Mouse (Mus musculus) forebrain, embryonic 13.5 days (tissue): ENCODE measurements around the gene Vwde. TPM values are rescaled to one million over a fixed set of nuclear protein-coding genes. Genes with fewer than 3 reads are reported as not detected.

Source experiments
- ATAC-seq: fragments of 200-750 bp; cut with Nextera tagmentation; 2 replicates; pipeline ENCODE4 v1.8.0; 2017
- H3K27ac ChIP-seq: fragments of 300-500 bp; sonication (generic); 2 replicates; pipeline ENCODE4 v1.5.1; 2015; ENCODE audit warnings: inconsistent platforms, mild to moderate bottlenecking, moderate library complexity
- H3K27me3 ChIP-seq: fragments of 300-500 bp; sonication (generic); 2 replicates; pipeline ENCODE4 v1.6.1; 2015; ENCODE audit warnings: mild to moderate bottlenecking, inconsistent platforms
- H3K36me3 ChIP-seq: fragments of 300-500 bp; sonication (generic); 2 replicates; pipeline ENCODE4 v1.6.1; 2015; ENCODE audit warnings: mild to moderate bottlenecking, inconsistent platforms; ENCODE audit not compliant: poor library complexity, severe bottlenecking
- H3K4me1 ChIP-seq: fragments of 300-500 bp; sonication (generic); 2 replicates; pipeline ENCODE4 v1.6.1; 2015; ENCODE audit warnings: inconsistent platforms
- H3K4me2 ChIP-seq: fragments of 300-500 bp; sonication (generic); 2 replicates; pipeline ENCODE4 v1.6.1; 2015; ENCODE audit warnings: inconsistent platforms, mild to moderate bottlenecking, moderate library complexity
- H3K4me3 ChIP-seq: fragments of 300-500 bp; sonication (generic); 2 replicates; pipeline ENCODE4 v1.5.1; 2015; ENCODE audit warnings: mild to moderate bottlenecking, inconsistent platforms
- H3K9ac ChIP-seq: fragments of 300-500 bp; sonication (generic); 2 replicates; pipeline ENCODE4 v1.6.1; 2015; ENCODE audit warnings: mild to moderate bottlenecking, inconsistent platforms
- H3K9me3 ChIP-seq: fragments of 300-500 bp; sonication (generic); replicated peaks from 2 replicates; pipeline ENCODE4 v1.6.1; 2016; ENCODE audit warnings: inconsistent platforms
- WGBS: fragments of 180-500 bp; shearing (Covaris S2); methylation state at CpG from one replicate; pipeline ENCODE4 v1.1.7; 2015; 5-methylcytosine and 5-hydroxymethylcytosine counted together
- polyA plus RNA-seq: library from polyadenylated mRNA; unstranded; fragments of >200 nt; fragmentation: Nextera tagmentation; extraction: Ambion mirVana; gene quantifications from 2 replicates; pipeline ENCODE4 v1.2.1, GENCODE M21; 2015

The Vwde gene
- 0.05 TPM in 1 of 2 replicates, not detected in the other for polyA plus RNA-seq

GRCm38 (mm10) chr6:13224596-13225227 lies at the start of gene Vwde:
Gene Vwde, minus strand, starts transcription at chr6:13224965.
- 23% methylated on average over 15 of the region's 15 CpGs for WGBS
- peaks cover 8% of the 10 kb centered on the region for H3K4me1 ChIP-seq
- no peak within 1 kb of the TSS for H3K27ac ChIP-seq
- H3K9me3 ChIP-seq = no peaks in the 10 kb centered on the region
- no peak within 1 kb of the TSS for H3K9ac ChIP-seq
- H3K4me3 ChIP-seq = peak within 1 kb of the TSS; percentile 22
- 0 out of 2 replicates have a peak, but pooled peaks have one; percentile 24 for ATAC-seq
- H3K27me3 ChIP-seq = no peaks in the 10 kb centered on the region
- H3K4me2 ChIP-seq = peak within 1 kb of the TSS; percentile 51
- H3K36me3 ChIP-seq = no peaks in the 10 kb centered on the region

GRCm38 (mm10) chr6:13255341-13255740 lies 30.6 kb upstream of the Vwde start:
- Histone ChIP-seq H3K27ac (no peak overlapping the region), H3K4me1 (no peaks in the 10 kb centered on the region), H3K4me2 (no peak overlapping the region), H3K9ac (no peak overlapping the region), H3K9me3 (no peaks in the 10 kb centered on the region), H3K36me3 (no peaks in the 10 kb centered on the region), H3K4me3 (no peak overlapping the region), H3K27me3 (no peaks in the 10 kb centered on the region)
- 88% methylated on average over 4 of the region's 4 CpGs for WGBS
- no peak for ATAC-seq

- H3K9me3 ChIP-seq = no peaks in the 10 kb centered on the region
- no peak overlapping the region for H3K4me2 ChIP-seq
- no peaks in the 10 kb centered on the region for H3K4me1 ChIP-seq
- H3K27me3 ChIP-seq = no peaks in the 10 kb centered on the region
- H3K36me3 ChIP-seq = no peaks in the 10 kb centered on the region
- H3K27ac ChIP-seq = no peak overlapping the region
- no peak overlapping the region for H3K4me3 ChIP-seq
- no peak overlapping the region for H3K9ac ChIP-seq
- ATAC-seq = peak; percentile 48
- WGBS = 72% methylated on average over 4 of the region's 4 CpGs
These were observed 23.7 kb upstream of the Vwde start for GRCm38 (mm10) chr6:13248317-13248969.

GRCm38 (mm10) chr6:13206157-13206556 lies 18.6 kb downstream of the Vwde start:
- no peak for ATAC-seq
- 62% methylated on average over 6 of the region's 6 CpGs for WGBS
- H3K4me1 ChIP-seq = no peaks in the 10 kb centered on the region
- no peak overlapping the region for H3K4me3 ChIP-seq
- H3K4me2 ChIP-seq = no peak overlapping the region
- H3K9me3 ChIP-seq = no peaks in the 10 kb centered on the region
- no peak overlapping the region for H3K9ac ChIP-seq
- no peaks in the 10 kb centered on the region for H3K36me3 ChIP-seq
- no peaks in the 10 kb centered on the region for H3K27me3 ChIP-seq
- H3K27ac ChIP-seq = no peak overlapping the region

GRCm38 (mm10) chr6:13197486-13197885 lies 27.3 kb downstream of the Vwde start:
- no peaks in the 10 kb centered on the region for H3K4me1 ChIP-seq
- no peaks in the 10 kb centered on the region for H3K36me3 ChIP-seq
- H3K9ac ChIP-seq = no peak overlapping the region
- no peak overlapping the region for H3K4me3 ChIP-seq
- H3K27me3 ChIP-seq = no peaks in the 10 kb centered on the region
- WGBS = 88% methylated on average over 3 of the region's 3 CpGs
- no peak overlapping the region for H3K27ac ChIP-seq
- H3K9me3 ChIP-seq = no peaks in the 10 kb centered on the region
- no peak overlapping the region for H3K4me2 ChIP-seq
- no peak for ATAC-seq

GRCm38 (mm10) chr6:13186836-13187235 lies 37.9 kb downstream of the Vwde start:
- Histone ChIP-seq H3K4me2 (no peak overlapping the region), H3K4me3 (no peak overlapping the region), H3K4me1 (no peaks in the 10 kb centered on the region), H3K27ac (no peak overlapping the region), H3K9ac (no peak overlapping the region), H3K9me3 (no peaks in the 10 kb centered on the region), H3K27me3 (no peaks in the 10 kb centered on the region), H3K36me3 (no peaks in the 10 kb centered on the region)
- WGBS = 86% methylated on average over 11 of the region's 11 CpGs
- no peak for ATAC-seq

- H3K27me3 ChIP-seq = no peaks in the 10 kb centered on the region
- no peaks in the 10 kb centered on the region for H3K9me3 ChIP-seq
- no peak for ATAC-seq
- no peaks in the 10 kb centered on the region for H3K36me3 ChIP-seq
- H3K9ac ChIP-seq = no peak overlapping the region
- H3K4me3 ChIP-seq = no peak overlapping the region
- 85% methylated on average over 3 of the region's 3 CpGs for WGBS
- H3K27ac ChIP-seq = no peak overlapping the region
- H3K4me1 ChIP-seq = no peaks in the 10 kb centered on the region
- no peak overlapping the region for H3K4me2 ChIP-seq
These were observed 44.7 kb downstream of the Vwde start for GRCm38 (mm10) chr6:13180061-13180460.

- H3K4me3 ChIP-seq = no peak overlapping the region
- whole genome bisulfite sequencing = 63% methylated on average over 3 of the region's 3 CpGs
- H3K27ac ChIP-seq = no peak overlapping the region
- no peaks in the 10 kb centered on the region for H3K4me1 ChIP-seq
- no peak overlapping the region for H3K9ac ChIP-seq
- H3K27me3 ChIP-seq = no peaks in the 10 kb centered on the region
- H3K9me3 ChIP-seq = no peaks in the 10 kb centered on the region
- no peak for ATAC-seq
- H3K36me3 ChIP-seq = no peaks in the 10 kb centered on the region
- no peak overlapping the region for H3K4me2 ChIP-seq
These were observed 55.2 kb downstream of the Vwde start for GRCm38 (mm10) chr6:13169459-13170150.

GRCm38 (mm10) chr6:13166240-13166937 lies 58.4 kb downstream of the Vwde start:
- no peak overlapping the region for H3K27ac ChIP-seq
- H3K4me3 ChIP-seq = no peak overlapping the region
- H3K4me2 ChIP-seq = no peak overlapping the region
- no peaks in the 10 kb centered on the region for H3K27me3 ChIP-seq
- H3K9me3 ChIP-seq = no peaks in the 10 kb centered on the region
- no peaks in the 10 kb centered on the region for H3K36me3 ChIP-seq
- 58% methylated on average over 9 of the region's 9 CpGs for WGBS
- no peak overlapping the region for H3K9ac ChIP-seq
- peak; percentile 10; the same call in 1 of the 2 replicates for ATAC-seq
- no peaks in the 10 kb centered on the region for H3K4me1 ChIP-seq

- no peaks in the 10 kb centered on the region for H3K36me3 ChIP-seq
- H3K4me1 ChIP-seq = no peaks in the 10 kb centered on the region
- no peaks in the 10 kb centered on the region for H3K9me3 ChIP-seq
- no peak overlapping the region for H3K4me3 ChIP-seq
- H3K9ac ChIP-seq = no peak overlapping the region
- H3K27me3 ChIP-seq = no peaks in the 10 kb centered on the region
- H3K4me2 ChIP-seq = no peak overlapping the region
- WGBS = 86% methylated on average over 2 of the region's 2 CpGs
- peak; percentile 78; the same call in 1 of the 2 replicates for ATAC-seq
- no peak overlapping the region for H3K27ac ChIP-seq
These were observed 65.3 kb downstream of the Vwde start for GRCm38 (mm10) chr6:13159437-13159836.

- no peak overlapping the region for H3K9ac ChIP-seq
- peaks cover 6% of the 10 kb centered on the region for H3K9me3 ChIP-seq
- no peaks in the 10 kb centered on the region for H3K27me3 ChIP-seq
- no peak overlapping the region for H3K4me2 ChIP-seq
- H3K27ac ChIP-seq = no peak overlapping the region
- no peaks in the 10 kb centered on the region for H3K36me3 ChIP-seq
- ATAC-seq = no peak
- no peaks in the 10 kb centered on the region for H3K4me1 ChIP-seq
- WGBS = 93% methylated on average over 9 of the region's 9 CpGs
- H3K4me3 ChIP-seq = no peak overlapping the region
These were observed 70.7 kb downstream of the Vwde start for GRCm38 (mm10) chr6:13153888-13154697.
